Mouse (Mus musculus) urinary bladder, postnatal 4 days (tissue): ENCODE results near the gene Rhcg.

Experiments used
- DNase-seq, 2 experiments: peaks; one replicate each; pipeline ENCODE4 v3.0.0; 2021 to 2022; ENCODE audit warnings: low spot score in 2 of 2

Gene Rhcg

GRCm38 (mm10) chr7:79602006-79602405 lies 15.5 kb downstream of the Rhcg start:
- no peak for DNase-seq

- DNase-seq: no peak
Observed at GRCm38 (mm10) chr7:79600122-79600521, 17.3 kb downstream of the Rhcg start.

GRCm38 (mm10) chr7:79594854-79595253 lies 22.6 kb downstream of the Rhcg start:
- peak in 1 of 2 experiments; percentile 34 for DNase-seq

- no peak for DNase-seq
Observed at GRCm38 (mm10) chr7:79591812-79592731, 25.4 kb downstream of the Rhcg start.

- no peak for DNase-seq
Observed at GRCm38 (mm10) chr7:79590560-79591110, 26.8 kb downstream of the Rhcg start.

GRCm38 (mm10) chr7:79589763-79590559 lies 27.5 kb downstream of the Rhcg start:
- DNase-seq: no peak

GRCm38 (mm10) chr7:79588284-79588683 lies 29.2 kb downstream of the Rhcg start:
- no peak for DNase-seq

GRCm38 (mm10) chr7:79578851-79579241 lies 38.6 kb downstream of the Rhcg start:
- no peak for DNase-seq

- DNase-seq: no peak
Observed at GRCm38 (mm10) chr7:79577931-79578850, 39.3 kb downstream of the Rhcg start.

GRCm38 (mm10) chr7:79577096-79577874 lies 40.2 kb downstream of the Rhcg start:
- DNase-seq: no peak

GRCm38 (mm10) chr7:79576659-79577058 lies 40.8 kb downstream of the Rhcg start:
- no peak for DNase-seq

GRCm38 (mm10) chr7:79572191-79572818 lies 45.2 kb downstream of the Rhcg start:
- no peak for DNase-seq

GRCm38 (mm10) chr7:79568937-79569535 lies 48.4 kb downstream of the Rhcg start:
- no peak for DNase-seq

- no peak for DNase-seq
Observed at GRCm38 (mm10) chr7:79568212-79568611, 49.2 kb downstream of the Rhcg start.

- no peak for DNase-seq
Observed at GRCm38 (mm10) chr7:79563675-79564074, 53.8 kb downstream of the Rhcg start.

GRCm38 (mm10) chr7:79562385-79562784 lies 55.1 kb downstream of the Rhcg start:
- DNase-seq: no peak

GRCm38 (mm10) chr7:79558698-79559097 lies 58.8 kb downstream of the Rhcg start:
- DNase-seq: no peak

- no peak for DNase-seq
Observed at GRCm38 (mm10) chr7:79557728-79558221, 59.7 kb downstream of the Rhcg start.

- no peak for DNase-seq
Observed at GRCm38 (mm10) chr7:79555368-79556034, 62.0 kb downstream of the Rhcg start.
